Mouse (Mus musculus) embryonic facial prominence, embryonic 12.5 days (tissue): ENCODE data around the gene Gm10378. TPM values are rescaled to one million over a fixed set of nuclear protein-coding genes. Genes with fewer than 3 reads are reported as not detected.
"Not testable (repeated sequence)": the region's sequence is repeated elsewhere in the genome, so short reads cannot be mapped to it uniquely, and the experiment has no call there.

Source experiments
- ATAC-seq: fragments of 200-750 bp; cut with Nextera tagmentation; 2 replicates; pipeline ENCODE4 v1.8.0; 2017; ENCODE audit not compliant: insufficient number of reproducible peaks, insufficient read depth, low FRiP score, low TSS enrichment
- H3K27ac ChIP-seq: fragments of 300-500 bp; sonication (generic); 2 replicates; pipeline ENCODE4 v1.5.1; 2016; ENCODE audit warnings: mild to moderate bottlenecking
- H3K27me3 ChIP-seq: fragments of 300-500 bp; sonication (generic); 2 replicates; pipeline ENCODE4 v1.6.1; 2016; ENCODE audit warnings: mild to moderate bottlenecking, moderate library complexity
- H3K36me3 ChIP-seq: fragments of 300-500 bp; sonication (generic); 2 replicates; pipeline ENCODE4 v1.6.1; 2016; ENCODE audit warnings: mild to moderate bottlenecking
- H3K4me1 ChIP-seq: fragments of 300-500 bp; sonication (generic); 2 replicates; pipeline ENCODE4 v1.6.1; 2016
- H3K4me2 ChIP-seq: fragments of 300-500 bp; sonication (generic); replicated peaks from 2 replicates; pipeline ENCODE4 v1.6.1; 2016; ENCODE audit warnings: mild to moderate bottlenecking, moderate library complexity
- H3K4me3 ChIP-seq: fragments of 300-500 bp; sonication (generic); 2 replicates; pipeline ENCODE4 v1.5.1; 2016; ENCODE audit warnings: mild to moderate bottlenecking
- H3K9ac ChIP-seq: fragments of 300-500 bp; sonication (generic); 2 replicates; pipeline ENCODE4 v1.6.1; 2016; ENCODE audit warnings: mild to moderate bottlenecking, moderate library complexity
- H3K9me3 ChIP-seq: fragments of 300-500 bp; sonication (generic); 2 replicates; pipeline ENCODE4 v1.6.1; 2016; ENCODE audit warnings: mild to moderate bottlenecking, moderate library complexity
- WGBS: fragments of 180-500 bp; shearing (Covaris S2); methylation state at CpG from one replicate; pipeline ENCODE4 v1.1.7; 2016; 5-methylcytosine and 5-hydroxymethylcytosine counted together
- microRNA-seq: library from miRNA; unstranded; fragments of <30 nt; microRNA quantifications from one replicate; pipeline ENCODE4, GENCODE M21; 2017
- polyA plus RNA-seq: library from polyadenylated mRNA; unstranded; fragments of >200 nt; fragmentation: Nextera tagmentation; extraction: Ambion mirVana; gene quantifications from 2 replicates; pipeline ENCODE4 v1.2.1, GENCODE M21; 2016

Gm10378 gene
- not detected in 2 replicates for polyA plus RNA-seq

GRCm38 (mm10) chr14:42655638-42656037, at the start of gene Gm10378:
Gene Gm10378, plus strand, starts transcription at chr14:42655938.
- H3K27me3 ChIP-seq, ATAC-seq, H3K36me3 ChIP-seq, H3K27ac ChIP-seq, H3K4me1 ChIP-seq, H3K9me3 ChIP-seq, H3K9ac ChIP-seq, H3K4me2 ChIP-seq, H3K4me3 ChIP-seq: not testable (repeated sequence)
- no CpG with 5 or more reads among the region's 1 CpGs for WGBS

GRCm38 (mm10) chr14:42641817-42642216, 13.9 kb upstream of the Gm10378 start, which contains the start of gene Gm3633:
Gene Gm3633, minus strand, starts transcription at chr14:42641917.
- WGBS = 71% methylated on average over 1 of the region's 2 CpGs
- not testable (repeated sequence) for H3K4me1 ChIP-seq, H3K27ac ChIP-seq, H3K4me2 ChIP-seq, H3K9ac ChIP-seq, H3K36me3 ChIP-seq, H3K4me3 ChIP-seq, H3K9me3 ChIP-seq, H3K27me3 ChIP-seq, ATAC-seq

Small RNAs within 50 kb of the gene (microRNA-seq; reads per million reads assigned to microRNA genes)
- not detected for gene Gm23620
- gene Gm25228 = not detected

Other genes starting within 250 kb of the Gm10378 start
- not detected in 2 replicates for gene Gm8005, start 216.3 kb upstream of the Gm10378 start, polyA plus RNA-seq
- not detected in 2 replicates for gene Gm8011, start 192.1 kb upstream of the Gm10378 start, polyA plus RNA-seq
- not detected in 2 replicates for gene Gm8020, start 153.6 kb upstream of the Gm10378 start, polyA plus RNA-seq
- not detected in 2 replicates for gene Gm8024, start 131.7 kb upstream of the Gm10378 start, polyA plus RNA-seq
- gene Gm17124, start 56.1 kb upstream of the Gm10378 start, polyA plus RNA-seq = not detected in 2 replicates
- gene Gm3633, start 14.0 kb upstream of the Gm10378 start, polyA plus RNA-seq = not detected in 2 replicates
- not detected in 2 replicates for gene Gm3015, start 112.9 kb downstream of the Gm10378 start, polyA plus RNA-seq
- gene Gm10377, start 142.0 kb downstream of the Gm10378 start, polyA plus RNA-seq = not detected in 2 replicates
- gene Gm21977, start 197.5 kb downstream of the Gm10378 start, polyA plus RNA-seq = not detected in 2 replicates